Mouse (Mus musculus) thymus, adult 2 months (tissue): ENCODE measurements at regions not wholly inside any gene's neighbourhood (a gene's known extent, or its start where the extent isn't known, plus 50 kb on each side); places are given as distances from the start of the nearest gene placed in this dataset.

Source experiments
- CTCF ChIP-seq: fragments of 200-500 bp; IDR thresholded peaks from 2 replicates; pipeline ENCODE4 v1.5.1; 2012; ENCODE audit warnings: mild to moderate bottlenecking, control low read depth, low read length, moderate library complexity, borderline replicate concordance; ENCODE audit not compliant: control insufficient read depth, poor library complexity, insufficient read depth; ENCODE audit errors: extremely low read depth
- POLR2A ChIP-seq: fragments of 200-500 bp; IDR thresholded peaks from 2 replicates; pipeline ENCODE4 v1.6.1; 2012; ENCODE audit warnings: mild to moderate bottlenecking, low read length, control low read depth, moderate library complexity; ENCODE audit not compliant: control insufficient read depth, poor library complexity, insufficient read depth; ENCODE audit errors: extremely low read depth

DNA sequence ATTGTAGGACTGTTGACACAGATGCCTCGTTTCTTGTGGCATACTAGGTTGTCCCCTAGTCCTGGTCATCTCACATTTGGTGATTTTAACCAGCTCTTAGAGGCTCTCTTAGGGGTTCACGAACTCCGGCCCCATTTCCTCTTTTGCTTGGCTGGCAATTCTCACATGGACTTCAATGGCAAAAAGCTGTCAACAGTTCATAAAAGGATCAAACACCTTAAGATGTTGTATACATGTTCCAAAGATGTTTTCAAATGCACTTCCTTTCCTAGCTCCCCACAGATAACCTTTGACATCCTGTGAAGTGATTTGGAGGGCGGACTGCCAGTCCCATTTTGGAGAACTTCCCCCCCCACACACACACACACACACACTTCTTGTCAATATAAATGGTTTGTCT, 153.7 kb upstream of the Rpl34 start:
- TF ChIP-seq CTCF (no peak), POLR2A (no peak)
